Mouse (Mus musculus) testis, adult 2 months (tissue): Measurements from ENCODE around the gene Samsn1.

Source experiments
- CTCF ChIP-seq: fragments of 200-500 bp; IDR thresholded peaks from 2 replicates; pipeline ENCODE4 v1.5.1; 2012; ENCODE audit warnings: low read depth, mild to moderate bottlenecking, inconsistent platforms, low read length, moderate library complexity; ENCODE audit not compliant: control insufficient read depth, insufficient read depth, insufficient replicate concordance
- POLR2A ChIP-seq: fragments of 200-500 bp; IDR thresholded peaks from 2 replicates; pipeline ENCODE4 v1.6.1; 2012; ENCODE audit warnings: low read depth, mild to moderate bottlenecking, inconsistent platforms, low read length, moderate library complexity; ENCODE audit not compliant: control insufficient read depth

- TF ChIP-seq POLR2A (no peak), CTCF (no peak)
These were observed 25.0 kb upstream of the Samsn1 start for GRCm38 (mm10) chr16:76047066-76047465.
